Mouse (Mus musculus) intestine, embryonic 16.5 days (tissue): ENCODE measurements around the gene Armcx5. TPM values are rescaled to one million over a fixed set of nuclear protein-coding genes. Genes with fewer than 3 reads are reported as not detected.
A peak's percentile ranks its signal among the peaks of the same experiment; 100 is the strongest.
"Not testable (repeated sequence)": the region's sequence is repeated elsewhere in the genome, so short reads cannot be mapped to it uniquely, and the experiment has no call there.

Source experiments
- ATAC-seq: fragments of 200-750 bp; cut with Nextera tagmentation; 2 replicates; pipeline ENCODE4 v1.8.0; 2017; ENCODE audit warnings: moderate TSS enrichment, moderate library complexity
- H3K27ac ChIP-seq: fragments of 300-500 bp; sonication (generic); 2 replicates; pipeline ENCODE4 v1.5.1; 2014; ENCODE audit warnings: mild to moderate bottlenecking, low read length
- H3K27me3 ChIP-seq: fragments of 300-500 bp; sonication (generic); replicated peaks from 2 replicates; pipeline ENCODE4 v1.6.1; 2014; ENCODE audit warnings: low read length, control low read depth, mixed read lengths; ENCODE audit not compliant: control insufficient read depth, insufficient read depth
- H3K36me3 ChIP-seq: fragments of 300-500 bp; sonication (generic); 2 replicates; pipeline ENCODE4 v1.6.1; 2014; ENCODE audit warnings: low read length, control low read depth; ENCODE audit not compliant: control insufficient read depth, insufficient read depth
- H3K4me1 ChIP-seq: fragments of 300-500 bp; sonication (generic); 2 replicates; pipeline ENCODE4 v1.6.1; 2014; ENCODE audit warnings: low read length, control low read depth, mixed read lengths; ENCODE audit not compliant: control insufficient read depth, insufficient read depth
- H3K4me2 ChIP-seq: fragments of 300-500 bp; sonication (generic); 2 replicates; pipeline ENCODE4 v1.6.1; 2014; ENCODE audit warnings: low read depth, low read length, control low read depth
- H3K4me3 ChIP-seq: fragments of 300-500 bp; sonication (generic); 2 replicates; pipeline ENCODE4 v1.5.1; 2014; ENCODE audit warnings: mild to moderate bottlenecking, low read length
- H3K9ac ChIP-seq: fragments of 300-500 bp; sonication (generic); 2 replicates; pipeline ENCODE4 v1.6.1; 2014; ENCODE audit warnings: low read depth, low read length
- H3K9me3 ChIP-seq: fragments of 300-500 bp; sonication (generic); 2 replicates; pipeline ENCODE4 v1.6.1; 2016; ENCODE audit warnings: low read length, control low read depth; ENCODE audit not compliant: control insufficient read depth
- WGBS: fragments of 180-500 bp; shearing (Covaris S2); extraction: QIAGEN DNeasy Blood & Tissue Kit; methylation state at CpG from one replicate; pipeline ENCODE4 v1.1.7; 2014; 5-methylcytosine and 5-hydroxymethylcytosine counted together
- polyA plus RNA-seq: library from polyadenylated mRNA; unstranded; fragments of >200 nt; fragmentation: Nextera tagmentation; extraction: Ambion mirVana; gene quantifications from 2 replicates; pipeline ENCODE4 v1.2.1, GENCODE M21; 2015

Gene Armcx5
- polyA plus RNA-seq: 5.6 and 6.1 TPM in 2 replicates

GRCm38 (mm10) chrX:135742304-135743055 is at the start of gene Armcx5, which contains the start of gene Gprasp1:
Gene Armcx5 (plus strand): TSS chrX:135742733.
Gene Gprasp1 (plus strand): TSS chrX:135742733.
- Histone ChIP-seq H3K9me3 (no peaks in the 10 kb centered on the region), H3K4me3 (peak within 1 kb of the TSS; percentile 66), H3K36me3 (no peaks in the 10 kb centered on the region), H3K4me2 (peak within 1 kb of the TSS; percentile 51), H3K27ac (peak within 1 kb of the TSS; percentile 68), H3K9ac (peak within 1 kb of the TSS; percentile 73), H3K4me1 (no peaks in the 10 kb centered on the region), H3K27me3 (no peaks in the 10 kb centered on the region)
- 16% methylated on average over 48 of the region's 48 CpGs for WGBS
- peak; percentile 99 for ATAC-seq

- H3K4me2 ChIP-seq: no peak within 1 kb of the TSS
- no peaks in the 10 kb centered on the region for H3K36me3 ChIP-seq
- H3K4me3 ChIP-seq: no peak within 1 kb of the TSS
- no peaks in the 10 kb centered on the region for H3K9me3 ChIP-seq
- no peak within 1 kb of the TSS for H3K27ac ChIP-seq
- H3K4me1 ChIP-seq: no peaks in the 10 kb centered on the region
- 71% methylated on average over 1 of the region's 1 CpGs for WGBS
- no peaks in the 10 kb centered on the region for H3K27me3 ChIP-seq
- no peak within 1 kb of the TSS for H3K9ac ChIP-seq
- no peak for ATAC-seq
Observed at GRCm38 (mm10) chrX:135693633-135694032, 48.9 kb upstream of the Armcx5 start, which contains the start of gene Tcp11x2. Gene Tcp11x2 (minus strand): TSS chrX:135693790.

DNA sequence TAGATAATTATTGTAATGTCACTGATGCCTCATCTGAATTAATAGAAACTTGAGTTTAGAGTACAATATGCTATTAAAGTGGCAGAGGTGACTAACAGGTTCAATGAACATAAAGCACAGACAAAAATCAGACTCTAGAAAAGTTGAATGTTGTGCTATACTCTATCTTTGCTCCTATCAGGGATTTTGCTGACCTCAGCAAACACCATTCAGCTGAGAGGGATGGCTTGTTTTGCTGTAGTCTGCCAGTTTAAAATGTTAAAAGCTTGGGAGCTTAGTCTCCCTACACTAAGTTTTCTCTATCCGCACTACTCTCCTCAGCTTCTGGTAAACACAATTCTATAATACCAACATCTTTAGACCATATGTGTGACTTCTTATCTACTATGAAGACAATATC is 39.4 kb upstream of the Armcx5 start:
- no peak for ATAC-seq

DNA sequence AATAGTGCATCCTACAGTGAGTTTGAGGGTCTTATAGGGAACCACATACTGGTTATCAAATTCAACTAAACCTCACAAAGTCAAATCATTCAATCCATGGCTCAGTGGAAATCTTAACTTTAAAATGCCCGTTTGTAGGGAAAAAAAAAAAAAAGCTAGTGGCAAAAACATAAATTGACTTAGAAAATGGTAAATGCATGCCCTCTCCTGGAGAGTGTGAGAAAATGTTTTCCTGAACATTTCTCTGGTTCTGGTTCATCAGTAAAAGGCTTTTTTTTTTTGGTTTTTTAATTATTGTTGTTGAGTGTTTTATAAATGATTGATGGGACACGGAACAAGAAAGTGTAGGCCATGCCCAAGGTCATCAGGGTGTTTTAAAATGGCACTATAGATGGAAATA is 38.2 kb upstream of the Armcx5 start:
- no peaks in the 10 kb centered on the region for H3K36me3 ChIP-seq
- H3K4me1 ChIP-seq: no peaks in the 10 kb centered on the region
- no peak for ATAC-seq
- no peak overlapping the region for H3K9ac ChIP-seq
- 45% methylated on average over 2 of the region's 2 CpGs for WGBS
- no peak overlapping the region for H3K4me3 ChIP-seq
- H3K9me3 ChIP-seq: no peaks in the 10 kb centered on the region
- no peak overlapping the region for H3K4me2 ChIP-seq
- H3K27ac ChIP-seq: no peak overlapping the region
- no peaks in the 10 kb centered on the region for H3K27me3 ChIP-seq

More for the DNA sequence above, 39.4 kb upstream of the Armcx5 start:
- H3K4me1 ChIP-seq: no peaks in the 10 kb centered on the region
- no peak overlapping the region for H3K4me3 ChIP-seq
- no peak overlapping the region for H3K4me2 ChIP-seq
- H3K27me3 ChIP-seq: no peaks in the 10 kb centered on the region
- WGBS: 83% methylated on average over 1 of the region's 1 CpGs
- no peaks in the 10 kb centered on the region for H3K36me3 ChIP-seq
- no peaks in the 10 kb centered on the region for H3K9me3 ChIP-seq
- no peak overlapping the region for H3K27ac ChIP-seq
- no peak overlapping the region for H3K9ac ChIP-seq

DNA sequence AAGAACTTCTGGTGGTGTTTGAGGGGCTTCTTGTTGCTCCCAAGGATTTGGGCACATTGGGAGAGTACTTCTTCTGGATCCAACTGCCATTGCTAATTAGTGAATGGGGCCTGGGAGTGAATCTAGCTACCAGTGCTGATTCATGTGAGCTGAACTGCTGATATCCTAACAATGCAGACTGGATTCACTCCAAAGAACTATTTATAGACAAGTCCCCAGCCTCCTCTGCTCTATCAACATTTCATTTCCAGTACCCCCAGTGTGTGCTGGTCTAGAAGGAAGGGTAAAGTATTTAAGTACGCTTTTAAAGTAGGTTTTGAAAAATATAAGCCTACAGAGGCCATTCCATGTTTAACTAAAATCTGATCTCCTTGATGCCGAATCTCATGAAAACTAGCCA is 29.7 kb upstream of the Armcx5 start:
- H3K27ac ChIP-seq: no peak overlapping the region
- H3K9me3 ChIP-seq: no peaks in the 10 kb centered on the region
- H3K27me3 ChIP-seq: no peaks in the 10 kb centered on the region
- H3K4me1 ChIP-seq: no peaks in the 10 kb centered on the region
- 84% methylated on average over 2 of the region's 2 CpGs for WGBS
- no peak overlapping the region for H3K4me2 ChIP-seq
- no peak for ATAC-seq
- no peak overlapping the region for H3K9ac ChIP-seq
- no peaks in the 10 kb centered on the region for H3K36me3 ChIP-seq
- H3K4me3 ChIP-seq: no peak overlapping the region

GRCm38 (mm10) chrX:135725161-135725560 is 17.4 kb upstream of the Armcx5 start, which contains the start of gene Tmsb15a:
Gene Tmsb15a (minus strand): TSS chrX:135725261.
- Histone ChIP-seq H3K4me1 (no peaks in the 10 kb centered on the region), H3K4me3 (no peak within 1 kb of the TSS), H3K4me2 (no peak within 1 kb of the TSS), H3K36me3 (no peaks in the 10 kb centered on the region), H3K27ac (no peak within 1 kb of the TSS), H3K9ac (no peak within 1 kb of the TSS), H3K9me3 (no peaks in the 10 kb centered on the region), H3K27me3 (no peaks in the 10 kb centered on the region)
- no peak for ATAC-seq
- 85% methylated on average over 10 of the region's 10 CpGs for WGBS

DNA sequence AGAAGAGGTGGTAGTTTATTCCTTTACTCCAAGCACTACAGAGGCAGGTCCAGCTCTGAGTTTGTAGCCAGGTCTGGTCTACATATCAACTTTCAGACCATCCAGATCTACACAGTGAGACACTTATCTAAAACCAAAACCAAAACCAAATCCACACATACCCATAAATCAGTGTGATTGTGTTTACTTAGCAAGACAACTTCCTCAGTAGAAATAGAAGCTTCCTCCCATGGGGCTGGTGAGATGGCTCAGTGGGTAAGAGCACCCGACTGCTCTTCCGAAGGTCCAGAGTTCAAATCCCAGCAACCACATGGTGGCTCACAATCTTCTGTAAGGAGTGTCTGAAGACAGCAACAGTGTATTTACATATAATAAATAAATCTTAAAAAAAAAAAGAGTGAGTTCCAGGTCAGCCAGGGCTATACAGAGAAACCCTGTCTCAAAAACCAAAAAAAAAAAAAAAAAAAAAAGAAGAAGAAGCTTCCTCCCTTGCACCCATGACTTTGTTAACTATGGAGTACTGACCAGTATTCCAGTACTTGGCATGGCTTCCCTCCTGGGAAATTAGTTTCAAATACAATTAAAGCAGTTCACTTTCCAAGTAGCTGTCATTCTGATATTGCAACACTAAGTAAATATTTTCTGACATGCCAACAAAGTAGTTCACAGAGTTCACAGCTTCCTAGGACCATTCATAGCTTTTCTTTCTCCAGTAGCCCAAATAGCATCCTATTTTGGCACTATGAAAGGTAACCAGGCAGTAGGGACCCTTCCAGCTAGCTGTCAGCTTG is 3.6 kb upstream of the Armcx5 start:
- no peaks in the 10 kb centered on the region for H3K27me3 ChIP-seq
- H3K4me1 ChIP-seq: no peaks in the 10 kb centered on the region
- 82% methylated on average over 2 of the region's 2 CpGs for WGBS
- no peak overlapping the region for H3K4me2 ChIP-seq
- ATAC-seq: no peak
- H3K4me3 ChIP-seq: no peak overlapping the region
- no peak overlapping the region for H3K9ac ChIP-seq
- H3K36me3 ChIP-seq: no peaks in the 10 kb centered on the region
- H3K9me3 ChIP-seq: no peaks in the 10 kb centered on the region
- H3K27ac ChIP-seq: no peak overlapping the region

GRCm38 (mm10) chrX:135743056-135743355 is 473 bp downstream of the Armcx5 start:
- H3K9ac ChIP-seq: peak overlapping the region; percentile 73
- H3K4me1 ChIP-seq: no peaks in the 10 kb centered on the region
- WGBS: 8% methylated on average over 7 of the region's 7 CpGs
- H3K9me3 ChIP-seq: no peaks in the 10 kb centered on the region
- H3K27ac ChIP-seq: peak overlapping the region; percentile 33
- H3K36me3 ChIP-seq: no peaks in the 10 kb centered on the region
- H3K27me3 ChIP-seq: no peaks in the 10 kb centered on the region
- ATAC-seq: no peak; the same call in 1 of the 2 replicates
- peak overlapping the region; percentile 66 for H3K4me3 ChIP-seq
- peak overlapping the region; percentile 51 for H3K4me2 ChIP-seq

GRCm38 (mm10) chrX:135745376-135745775 is 2.8 kb downstream of the Armcx5 start:
- not testable (repeated sequence) for H3K27ac ChIP-seq, H3K4me3 ChIP-seq, ATAC-seq, H3K4me1 ChIP-seq, H3K9ac ChIP-seq, H3K9me3 ChIP-seq, H3K36me3 ChIP-seq, H3K4me2 ChIP-seq, H3K27me3 ChIP-seq
- WGBS: 89% methylated on average over 3 of the region's 3 CpGs
